ENCODE assay signal across 8 mouse cellular contexts in genomic region chr17:83903467-83903866, GRCm38 (mm10). TPM values are rescaled to one million over a fixed set of nuclear protein-coding genes. Genes with fewer than 3 reads are reported as not detected.
DNase-seq lines count a peak whose midpoint lies in the region; ATAC-seq and TF ChIP-seq lines count a peak whose summit lies in the region.

No protein-coding gene starts in this region.

- no peak overlapping the region for H3K27ac ChIP-seq in kidney, adult 2 months (ENCODE audit: insufficient read depth, low read depth, low read length)
- H3K27ac ChIP-seq in limb, embryonic 12.5 days, result peak overlapping the region; percentile 77
- H3K27ac ChIP-seq in midbrain, embryonic 16.5 days (ENCODE audit: low read length), result no peak overlapping the region

- peak; percentile 49 to 68 for DNase-seq in urinary bladder, adult 18-20 months (ENCODE audit: low spot score in 2 of 2)
- no peak for DNase-seq in urinary bladder, postnatal 10 days (ENCODE audit: low spot score)
- peak; percentile 93 for DNase-seq in embryo, embryonic 10.5 days (ENCODE audit: low spot score)
- DNase-seq in gastrocnemius, postnatal 14 days, result peak; percentile 79
- DNase-seq in kidney, adult 2 months, result peak; percentile 81
- DNase-seq in spleen, postnatal 10 days (ENCODE audit: low spot score in 2 of 2), result peak; percentile 36 to 76

- H3K9me3 ChIP-seq in limb, embryonic 12.5 days, result no peaks in the 10 kb centered on the region; the same call in 1 of the 2 replicates
- H3K9me3 ChIP-seq in midbrain, embryonic 16.5 days (replicated peaks; ENCODE audit: control insufficient read depth, low read length, poor library complexity, severe bottlenecking), result no peaks in the 10 kb centered on the region

- peak; percentile 73 for ATAC-seq in limb, embryonic 12.5 days (ENCODE audit: insufficient number of reproducible peaks, insufficient read depth, low FRiP score, low TSS enrichment, low read depth)
- peak; percentile 84 for ATAC-seq in midbrain, embryonic 16.5 days

- H3K27me3 ChIP-seq in kidney, adult 2 months (replicated peaks; ENCODE audit: control insufficient read depth, insufficient read depth, low read length), result no peaks in the 10 kb centered on the region
- 0 out of 2 replicates have a peak, but pooled peaks cover 4% of the 10 kb centered on the region for H3K27me3 ChIP-seq in limb, embryonic 12.5 days
- no peaks in the 10 kb centered on the region for H3K27me3 ChIP-seq in midbrain, embryonic 16.5 days (ENCODE audit: control insufficient read depth, insufficient read depth, low read depth, low read length)

- no peak overlapping the region for H3K4me3 ChIP-seq in kidney, adult 2 months (ENCODE audit: insufficient read depth, low read depth, low read length)
- H3K4me3 ChIP-seq in limb, embryonic 12.5 days (replicated peaks), result no peak overlapping the region
- H3K4me3 ChIP-seq in midbrain, embryonic 16.5 days (ENCODE audit: low read depth, low read length), result no peak overlapping the region

- H3K36me3 ChIP-seq in kidney, adult 2 months (ENCODE audit: control insufficient read depth, insufficient read depth, low read length), result no peaks in the 10 kb centered on the region
- H3K36me3 ChIP-seq in limb, embryonic 12.5 days, result no peaks in the 10 kb centered on the region
- H3K36me3 ChIP-seq in midbrain, embryonic 16.5 days (ENCODE audit: control insufficient read depth, insufficient read depth, low read length), result no peaks in the 10 kb centered on the region

- 4% methylated on average over 7 of the region's 7 CpGs for whole genome bisulfite sequencing in kidney, adult 2 months
- WGBS in limb, embryonic 12.5 days, result 3% methylated on average over 7 of the region's 7 CpGs
- 4% methylated on average over 7 of the region's 7 CpGs for WGBS in midbrain, embryonic 16.5 days

- TF ChIP-seq CTCF in kidney, adult 2 months (conservative IDR thresholded peaks at IDR 0.05; ENCODE audit: insufficient read depth, insufficient read length, low read depth, low read length), result peak; percentile 97

- H3K9ac ChIP-seq in limb, embryonic 12.5 days (replicated peaks), result no peak overlapping the region
- no peak overlapping the region for H3K9ac ChIP-seq in midbrain, embryonic 16.5 days (ENCODE audit: low read depth, low read length)

- H3K4me1 ChIP-seq in kidney, adult 2 months (ENCODE audit: control insufficient read depth, insufficient read depth, low read length), result no peaks in the 10 kb centered on the region
- H3K4me1 ChIP-seq in limb, embryonic 12.5 days (replicated peaks), result peaks cover 49% of the 10 kb centered on the region
- no peaks in the 10 kb centered on the region for H3K4me1 ChIP-seq in midbrain, embryonic 16.5 days (ENCODE audit: control insufficient read depth, insufficient read depth, low read length)

- TF ChIP-seq POLR2A in kidney, adult 2 months (IDR thresholded peaks at IDR 0.05; ENCODE audit: low read depth, low read length), result no peak

- intact Hi-C loops in gastrocnemius, postnatal 14 days (cut with DNase I; ENCODE audit: low total_unique reads), result loop anchor here (5.0 to 10.0 kb wide), 5 partner anchors 61 to 481 kb away; no protein-coding TSS in a partner anchor

- H3K4me2 ChIP-seq in limb, embryonic 12.5 days, result 0 out of 2 replicates have a peak overlapping the region, but pooled peaks have one; percentile 8
- H3K4me2 ChIP-seq in midbrain, embryonic 16.5 days (ENCODE audit: low read length), result no peak overlapping the region

RNA-seq across cellular contexts. Expression of gene Haao, which starts 55.7 kb away (rescaled TPM):
- total RNA-seq in gastrocnemius, postnatal 14 days (2021), result not detected
- 201 and 213 TPM in 2 replicates for polyA plus RNA-seq in kidney, adult 2 months (2012; rRNA removed)
- 0.35 and 0.94 TPM in 2 replicates for polyA plus RNA-seq in limb, embryonic 12.5 days (2016; fragmentation: Nextera tagmentation; extraction: Ambion mirVana)
- polyA plus RNA-seq in midbrain, embryonic 16.5 days (2015; fragmentation: Nextera tagmentation; extraction: Ambion mirVana), result 0.23 TPM in 1 of 2 replicates, not detected in the other

Comparison
In these comparisons a context has a peak if more than half of its experiments do, and no peak if none do; other contexts are left out.
1. RNA of gene Haao, which starts 55.7 kb away (polyA plus RNA-seq): 201 to 213 TPM in kidney, adult 2 months; 0.35 to 0.94 TPM in limb, embryonic 12.5 days and 0.23 TPM in midbrain, embryonic 16.5 days; every median in the first group is over 100 times any median in the second.